Mouse (Mus musculus) erythroblast, adult 5-6 weeks (primary cell): ENCODE data around the gene Slc16a10. TPM values are rescaled to one million over a fixed set of nuclear protein-coding genes. Genes with fewer than 3 reads are reported as not detected.
A peak's percentile ranks its signal among the peaks of the same experiment; 100 is the strongest.
"Not testable (repeated sequence)": the region's sequence is repeated elsewhere in the genome, so short reads cannot be mapped to it uniquely, and the experiment has no call there.

Experiments used
- ATAC-seq: replicated peaks from 2 replicates; pipeline ENCODE4 v1.8.0; 2016; ENCODE audit warnings: moderate number of reproducible peaks, mild to moderate bottlenecking, moderate TSS enrichment, inconsistent platforms; ENCODE audit not compliant: poor library complexity, low FRiP score, severe bottlenecking
- total RNA-seq, 2 experiments: library from RNA; stranded (forward) in 1 of 2; stranded (reverse) in 1 of 2; fragments of 150-400 nt in 1 of 2; fragments of 200-764, 138-1000 nt in 1 of 2; gene quantifications; 2 replicates each; pipeline versions ENCODE4 v1.2.3 to v1.2.4; 2015 to 2017; ENCODE audit warnings: low replicate concordance in 2 of 2

The Slc16a10 gene
- total RNA-seq, 2 experiments from 2014 or later, result 459 to 461 TPM

GRCm38 (mm10) chr10:40041339-40041738, 100.7 kb downstream of the Slc16a10 start:
- ATAC-seq, result peak; percentile 24; the same call in 1 of the 2 replicates

GRCm38 (mm10) chr10:40036686-40037560, 105.1 kb downstream of the Slc16a10 start:
- ATAC-seq, result no peak

GRCm38 (mm10) chr10:40034956-40035355, 107.1 kb downstream of the Slc16a10 start:
- ATAC-seq, result no peak

GRCm38 (mm10) chr10:40032897-40033296, 109.2 kb downstream of the Slc16a10 start:
- 0 out of 2 replicates have a peak, but pooled peaks have one; percentile 12 for ATAC-seq

- ATAC-seq, result no peak
Observed at GRCm38 (mm10) chr10:40030716-40031115, 111.3 kb downstream of the Slc16a10 start.

GRCm38 (mm10) chr10:40029610-40030009, 112.4 kb downstream of the Slc16a10 start:
- ATAC-seq, result no peak

- no peak for ATAC-seq
Observed at GRCm38 (mm10) chr10:40028091-40028490, 114.0 kb downstream of the Slc16a10 start.

GRCm38 (mm10) chr10:40026546-40026945, 115.5 kb downstream of the Slc16a10 start:
- no peak for ATAC-seq

- ATAC-seq, result no peak
Observed at GRCm38 (mm10) chr10:40025560-40025959, 116.5 kb downstream of the Slc16a10 start.

GRCm38 (mm10) chr10:40024554-40025428, 117.3 kb downstream of the Slc16a10 start, which contains the start of gene Mfsd4b1:
Mfsd4b1 (minus strand) TSS chr10:40025268.
- 0 out of 2 replicates have a peak, but pooled peaks have one; percentile 23 for ATAC-seq

- no peak for ATAC-seq
Observed at GRCm38 (mm10) chr10:40020401-40020800, 121.7 kb downstream of the Slc16a10 start.

- no peak for ATAC-seq
Observed at GRCm38 (mm10) chr10:40019492-40019891, 122.6 kb downstream of the Slc16a10 start.

GRCm38 (mm10) chr10:40018261-40018860, 123.7 kb downstream of the Slc16a10 start:
- ATAC-seq, result no peak

- no peak for ATAC-seq
Observed at GRCm38 (mm10) chr10:40009591-40009990, 132.5 kb downstream of the Slc16a10 start.

- not testable (repeated sequence) for ATAC-seq
Observed at GRCm38 (mm10) chr10:40008847-40009246, 133.2 kb downstream of the Slc16a10 start.

GRCm38 (mm10) chr10:40007953-40008352, 134.1 kb downstream of the Slc16a10 start:
- ATAC-seq, result no peak

- no peak for ATAC-seq
Observed at GRCm38 (mm10) chr10:40006963-40007362, 135.1 kb downstream of the Slc16a10 start.

- ATAC-seq, result no peak
Observed at GRCm38 (mm10) chr10:40000746-40001145, 141.3 kb downstream of the Slc16a10 start.

- ATAC-seq, result no peak
Observed at GRCm38 (mm10) chr10:39991155-39991554, 150.9 kb downstream of the Slc16a10 start.

GRCm38 (mm10) chr10:39986466-39986865, 155.6 kb downstream of the Slc16a10 start, which contains the start of gene Mfsd4b5:
Mfsd4b5 (minus strand) TSS chr10:39986646.
- ATAC-seq, result no peak
